Mouse (Mus musculus): ENCODE results near the gene Asxl2. TPM values are rescaled to one million over a fixed set of nuclear protein-coding genes. Genes with fewer than 3 reads are reported as not detected.
A peak's percentile ranks its signal among the peaks of the same experiment; 100 is the strongest.

The Asxl2 gene
- polyA plus RNA-seq, 1 experiment = 60.9 TPM

DNA sequence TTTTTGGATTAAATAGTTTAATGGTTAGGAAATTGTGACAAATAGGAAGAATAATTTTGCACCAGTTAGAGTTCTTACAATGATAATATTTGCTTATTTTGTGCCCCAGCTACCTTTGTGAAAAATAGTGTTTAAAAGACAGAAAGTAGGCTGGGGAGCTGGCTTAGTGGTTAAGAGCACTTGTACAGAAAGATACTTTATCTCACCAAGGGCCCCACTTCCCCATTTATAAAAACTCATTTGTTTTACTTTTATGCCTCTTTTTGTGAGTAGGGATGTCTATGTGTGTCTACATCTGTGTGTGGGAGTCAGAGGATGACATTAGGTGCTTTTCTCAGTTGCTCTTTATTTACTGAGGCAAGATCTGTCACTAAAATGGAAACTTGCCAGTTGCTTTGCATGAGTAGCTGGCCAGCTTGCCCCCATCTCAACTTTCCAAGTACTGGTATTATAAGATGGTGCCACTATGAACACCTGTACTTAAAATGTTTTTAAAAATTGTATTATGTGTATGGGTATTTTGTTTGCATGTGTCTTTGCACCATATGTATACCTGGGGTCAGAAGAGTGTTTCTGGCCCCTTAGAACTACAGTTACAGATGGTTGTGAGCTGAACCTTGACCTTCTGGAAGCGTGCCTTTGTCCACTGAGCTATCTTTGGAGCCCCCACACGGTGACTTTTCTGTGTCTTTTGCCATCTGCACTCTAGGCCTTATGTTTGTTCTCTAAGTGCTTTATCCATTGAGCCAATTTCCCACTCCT, 3.2 kb downstream of the Asxl2 start:
- Histone ChIP-seq H3K9ac (ENCODE audit: low read depth, poor library complexity, severe bottlenecking) (no peak overlapping the region), H3K9me3 (replicated peaks; ENCODE audit: control insufficient read depth, insufficient read depth, low read length, poor library complexity, severe bottlenecking) (no peaks in the 10 kb centered on the region), H3K4me3 (ENCODE audit: low read depth, low read length) (no peak overlapping the region), H3K27ac (ENCODE audit: insufficient read depth, low read length) (0 out of 2 replicates have a peak overlapping the region, but pooled peaks have one; percentile 21), H3K4me1 (ENCODE audit: control insufficient read depth, insufficient read depth, low read length) (peaks cover 2% of the 10 kb centered on the region), H3K36me3 (ENCODE audit: control insufficient read depth, insufficient read depth, low read length, poor library complexity, severe bottlenecking) (peaks cover 8% of the 10 kb centered on the region), H3K27me3 (ENCODE audit: control insufficient read depth, insufficient read depth, low read length, poor library complexity, severe bottlenecking) (no peaks in the 10 kb centered on the region)
- no peak for TF ChIP-seq EP300 (IDR thresholded peaks at IDR 0.05; ENCODE audit: insufficient read depth, low read depth, low read length)
- TF ChIP-seq POLR2A (IDR thresholded peaks at IDR 0.05; ENCODE audit: insufficient read depth, low read length) = no peak
- TF ChIP-seq CTCF (IDR thresholded peaks at IDR 0.05; ENCODE audit: low read depth, low read length) = no peak

DNA sequence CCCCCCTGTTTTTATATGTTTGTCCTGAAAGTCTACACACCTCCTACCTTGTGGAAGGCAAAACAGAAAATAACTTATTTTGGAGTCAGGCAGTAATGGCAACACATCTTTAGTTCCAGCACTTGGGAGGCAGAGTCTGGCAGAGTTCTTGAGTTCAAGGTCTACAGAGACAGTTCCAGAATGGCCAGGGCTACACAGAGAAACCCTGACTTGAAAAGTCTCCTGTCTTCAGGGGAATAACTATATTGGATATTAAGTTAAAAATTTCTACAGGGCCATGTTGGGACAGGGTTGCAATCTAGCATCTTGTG, 3.7 kb downstream of the Asxl2 start:
- no peak overlapping the region for H3K9ac ChIP-seq (ENCODE audit: low read depth, poor library complexity, severe bottlenecking)
- 0 out of 2 replicates have a peak overlapping the region, but pooled peaks have one; percentile 21 for H3K27ac ChIP-seq (ENCODE audit: insufficient read depth, low read length)
- H3K9me3 ChIP-seq (replicated peaks; ENCODE audit: control insufficient read depth, insufficient read depth, low read length, poor library complexity, severe bottlenecking) = no peaks in the 10 kb centered on the region
- H3K36me3 ChIP-seq (ENCODE audit: control insufficient read depth, insufficient read depth, low read length, poor library complexity, severe bottlenecking) = peaks cover 8% of the 10 kb centered on the region
- no peak for TF ChIP-seq EP300 (IDR thresholded peaks at IDR 0.05; ENCODE audit: insufficient read depth, low read depth, low read length)
- no peak for TF ChIP-seq POLR2A (IDR thresholded peaks at IDR 0.05; ENCODE audit: insufficient read depth, low read length)
- TF ChIP-seq CTCF (IDR thresholded peaks at IDR 0.05; ENCODE audit: low read depth, low read length) = no peak
- peaks cover 2% of the 10 kb centered on the region for H3K4me1 ChIP-seq (ENCODE audit: control insufficient read depth, insufficient read depth, low read length)
- no peaks in the 10 kb centered on the region for H3K27me3 ChIP-seq (ENCODE audit: control insufficient read depth, insufficient read depth, low read length, poor library complexity, severe bottlenecking)
- no peak overlapping the region for H3K4me3 ChIP-seq (ENCODE audit: low read depth, low read length)

DNA sequence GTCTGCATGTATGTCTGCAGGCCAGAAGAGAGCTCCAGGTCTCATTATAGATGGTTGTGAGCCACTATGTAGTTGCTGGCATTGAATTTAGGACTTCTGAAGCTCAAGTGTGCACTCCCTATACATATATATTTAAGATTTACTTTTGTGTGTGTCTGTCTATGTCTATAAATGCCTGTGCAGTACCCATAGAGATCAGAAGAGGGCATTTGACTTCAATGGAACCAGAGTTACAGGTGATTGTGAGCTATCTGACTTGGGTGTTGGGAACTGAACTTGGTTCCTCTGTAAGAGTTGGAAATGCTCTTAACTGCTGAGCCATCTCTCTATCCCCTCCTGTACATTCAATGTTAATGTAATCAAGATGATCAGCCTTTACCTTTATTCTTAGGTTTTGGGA, 4.3 kb downstream of the Asxl2 start:
- Histone ChIP-seq H3K9me3 (replicated peaks; ENCODE audit: control insufficient read depth, insufficient read depth, low read length, poor library complexity, severe bottlenecking) (no peaks in the 10 kb centered on the region), H3K27me3 (ENCODE audit: control insufficient read depth, insufficient read depth, low read length, poor library complexity, severe bottlenecking) (no peaks in the 10 kb centered on the region), H3K36me3 (ENCODE audit: control insufficient read depth, insufficient read depth, low read length, poor library complexity, severe bottlenecking) (peaks cover 8% of the 10 kb centered on the region), H3K4me3 (ENCODE audit: low read depth, low read length) (no peak overlapping the region), H3K4me1 (ENCODE audit: control insufficient read depth, insufficient read depth, low read length) (peaks cover 2% of the 10 kb centered on the region), H3K9ac (ENCODE audit: low read depth, poor library complexity, severe bottlenecking) (no peak overlapping the region), H3K27ac (ENCODE audit: insufficient read depth, low read length) (no peak overlapping the region)
- TF ChIP-seq CTCF (IDR thresholded peaks at IDR 0.05; ENCODE audit: low read depth, low read length) (no peak), EP300 (IDR thresholded peaks at IDR 0.05; ENCODE audit: insufficient read depth, low read depth, low read length) (no peak), POLR2A (IDR thresholded peaks at IDR 0.05; ENCODE audit: insufficient read depth, low read length) (no peak)

DNA sequence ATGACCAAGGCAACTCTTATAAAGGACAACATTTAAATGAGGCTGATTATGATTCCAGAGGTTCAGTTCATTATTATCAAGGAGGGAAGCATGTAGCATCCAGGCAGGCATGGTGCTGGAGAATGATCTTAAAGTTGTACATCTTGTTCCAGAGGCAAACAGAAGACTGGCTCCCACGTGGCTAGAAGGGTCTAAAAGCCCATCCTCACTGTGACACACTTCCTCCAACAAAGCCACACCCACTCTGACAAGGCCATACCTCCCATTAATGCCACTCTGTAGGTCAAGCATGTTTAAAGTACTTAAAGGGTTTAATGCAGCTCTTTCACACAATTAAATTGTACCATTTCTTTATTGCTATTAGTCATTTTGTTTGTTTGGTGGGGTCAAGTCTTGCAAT, 7.1 kb downstream of the Asxl2 start:
- no peaks in the 10 kb centered on the region for H3K27me3 ChIP-seq (ENCODE audit: control insufficient read depth, insufficient read depth, low read length, poor library complexity, severe bottlenecking)
- no peak overlapping the region for H3K27ac ChIP-seq (ENCODE audit: insufficient read depth, low read length)
- peaks cover 4% of the 10 kb centered on the region for H3K4me1 ChIP-seq (ENCODE audit: control insufficient read depth, insufficient read depth, low read length)
- no peak overlapping the region for H3K9ac ChIP-seq (ENCODE audit: low read depth, poor library complexity, severe bottlenecking)
- no peak for TF ChIP-seq CTCF (IDR thresholded peaks at IDR 0.05; ENCODE audit: low read depth, low read length)
- TF ChIP-seq EP300 (IDR thresholded peaks at IDR 0.05; ENCODE audit: insufficient read depth, low read depth, low read length) = no peak
- TF ChIP-seq POLR2A (IDR thresholded peaks at IDR 0.05; ENCODE audit: insufficient read depth, low read length) = no peak
- no peak overlapping the region for H3K4me3 ChIP-seq (ENCODE audit: low read depth, low read length)
- H3K36me3 ChIP-seq (ENCODE audit: control insufficient read depth, insufficient read depth, low read length, poor library complexity, severe bottlenecking) = peaks cover 11% of the 10 kb centered on the region
- no peaks in the 10 kb centered on the region for H3K9me3 ChIP-seq (replicated peaks; ENCODE audit: control insufficient read depth, insufficient read depth, low read length, poor library complexity, severe bottlenecking)

DNA sequence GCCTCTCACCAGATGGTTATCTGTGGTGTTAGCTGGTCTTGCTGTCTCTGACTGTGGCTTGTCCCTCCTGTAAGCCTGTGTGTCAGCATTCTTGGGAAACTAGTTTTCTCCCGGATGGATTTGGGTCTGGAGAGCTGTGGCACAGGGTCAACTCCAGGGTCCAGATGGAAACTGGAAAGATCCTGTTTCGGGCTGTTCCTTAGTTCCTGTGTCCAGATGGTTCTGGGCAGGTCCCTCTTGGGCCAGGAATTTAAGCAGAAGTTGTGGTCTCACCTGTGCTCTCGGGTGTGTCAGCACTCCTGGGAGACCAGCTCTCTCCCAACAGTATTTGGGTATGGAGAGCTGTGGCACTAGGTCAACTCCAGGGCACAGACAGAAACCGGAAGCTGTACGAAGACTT, 9.8 kb downstream of the Asxl2 start:
- peak overlapping the region; percentile 30 for H3K27ac ChIP-seq (ENCODE audit: insufficient read depth, low read length)
- no peaks in the 10 kb centered on the region for H3K27me3 ChIP-seq (ENCODE audit: control insufficient read depth, insufficient read depth, low read length, poor library complexity, severe bottlenecking)
- peaks cover 7% of the 10 kb centered on the region for H3K36me3 ChIP-seq (ENCODE audit: control insufficient read depth, insufficient read depth, low read length, poor library complexity, severe bottlenecking)
- peaks cover 4% of the 10 kb centered on the region for H3K4me1 ChIP-seq (ENCODE audit: control insufficient read depth, insufficient read depth, low read length)
- no peak overlapping the region for H3K9ac ChIP-seq (ENCODE audit: low read depth, poor library complexity, severe bottlenecking)
- H3K9me3 ChIP-seq (replicated peaks; ENCODE audit: control insufficient read depth, insufficient read depth, low read length, poor library complexity, severe bottlenecking) = no peaks in the 10 kb centered on the region
- no peak overlapping the region for H3K4me3 ChIP-seq (ENCODE audit: low read depth, low read length)
- TF ChIP-seq CTCF (IDR thresholded peaks at IDR 0.05; ENCODE audit: low read depth, low read length) (no peak), EP300 (IDR thresholded peaks at IDR 0.05; ENCODE audit: insufficient read depth, low read depth, low read length) (no peak), POLR2A (IDR thresholded peaks at IDR 0.05; ENCODE audit: insufficient read depth, low read length) (no peak)

DNA sequence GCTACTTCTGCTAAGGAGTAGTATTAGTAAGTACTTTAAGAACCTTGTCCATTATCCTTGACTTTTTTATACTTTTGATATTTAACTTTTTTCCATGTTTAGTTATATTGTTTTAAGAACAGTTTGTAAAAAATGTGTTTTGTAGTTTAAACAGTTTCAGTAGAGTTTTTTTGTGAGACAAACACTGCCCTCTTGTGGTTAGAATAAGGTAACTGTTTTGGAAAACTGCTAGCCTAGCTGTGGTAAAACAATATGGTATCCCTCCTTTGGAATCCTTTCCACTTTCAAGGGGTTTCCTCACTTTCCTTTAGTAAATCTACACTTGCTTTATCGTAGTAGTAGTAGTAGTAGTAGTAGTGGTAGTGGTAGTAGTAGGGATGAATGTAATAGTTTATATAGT, 11.2 kb downstream of the Asxl2 start:
- Histone ChIP-seq H3K4me1 (ENCODE audit: control insufficient read depth, insufficient read depth, low read length) (peaks cover 2% of the 10 kb centered on the region), H3K36me3 (ENCODE audit: control insufficient read depth, insufficient read depth, low read length, poor library complexity, severe bottlenecking) (peaks cover 9% of the 10 kb centered on the region), H3K27me3 (ENCODE audit: control insufficient read depth, insufficient read depth, low read length, poor library complexity, severe bottlenecking) (no peaks in the 10 kb centered on the region), H3K9ac (ENCODE audit: low read depth, poor library complexity, severe bottlenecking) (no peak overlapping the region), H3K9me3 (replicated peaks; ENCODE audit: control insufficient read depth, insufficient read depth, low read length, poor library complexity, severe bottlenecking) (no peaks in the 10 kb centered on the region), H3K27ac (ENCODE audit: insufficient read depth, low read length) (no peak overlapping the region), H3K4me3 (ENCODE audit: low read depth, low read length) (no peak overlapping the region)
- TF ChIP-seq POLR2A (IDR thresholded peaks at IDR 0.05; ENCODE audit: insufficient read depth, low read length) (no peak), EP300 (IDR thresholded peaks at IDR 0.05; ENCODE audit: insufficient read depth, low read depth, low read length) (no peak), CTCF (IDR thresholded peaks at IDR 0.05; ENCODE audit: low read depth, low read length) (no peak)

All from ES-Bruce4 (cell line).